Mouse (Mus musculus): ENCODE results near the gene Gzf1. TPM values are rescaled to one million over a fixed set of nuclear protein-coding genes. Genes with fewer than 3 reads are reported as not detected.
A peak's percentile ranks its signal among the peaks of the same experiment; 100 is the strongest.

The Gzf1 gene
- polyA plus RNA-seq, 1 experiment from 2014 or later, result 19.5 TPM

- H3K4me2 ChIP-seq (replicated peaks), result no peak overlapping the region
- no peak overlapping the region for H3K4me3 ChIP-seq
- peaks cover 8% of the 10 kb centered on the region; the same call in 1 of the 2 replicates for H3K36me3 ChIP-seq
- no peak overlapping the region for H3K9ac ChIP-seq
- H3K9me3 ChIP-seq, result no peaks in the 10 kb centered on the region
- no peaks in the 10 kb centered on the region for H3K4me1 ChIP-seq
- WGBS, result 86% methylated on average over 3 of the region's 3 CpGs
- H3K27ac ChIP-seq, result no peak overlapping the region
- no peak for ATAC-seq (ENCODE audit: low FRiP score, low read depth)
- H3K27me3 ChIP-seq (replicated peaks), result no peaks in the 10 kb centered on the region
These were observed 31.5 kb downstream of the Gzf1 start for GRCm38 (mm10) chr2:148712326-148712725.

- H3K27ac ChIP-seq, result no peak overlapping the region
- no peak for ATAC-seq (ENCODE audit: low FRiP score, low read depth)
- 81% methylated on average over 2 of the region's 2 CpGs for WGBS
These were observed 36.2 kb downstream of the Gzf1 start for GRCm38 (mm10) chr2:148717072-148717471.

GRCm38 (mm10) chr2:148719271-148719995 is 38.6 kb downstream of the Gzf1 start:
- Histone ChIP-seq H3K4me2 (replicated peaks) (no peak overlapping the region), H3K27ac (no peak overlapping the region), H3K9me3 (no peaks in the 10 kb centered on the region), H3K4me1 (0 out of 2 replicates have a peak, but pooled peaks cover 5% of the 10 kb centered on the region), H3K4me3 (no peak overlapping the region), H3K36me3 (no peaks in the 10 kb centered on the region), H3K27me3 (replicated peaks) (no peaks in the 10 kb centered on the region), H3K9ac (no peak overlapping the region)
- ATAC-seq (ENCODE audit: low FRiP score, low read depth), result peak; percentile 83
- WGBS, result 68% methylated on average over 2 of the region's 2 CpGs

More at GRCm38 (mm10) chr2:148717072-148717471, 36.2 kb downstream of the Gzf1 start:
- Histone ChIP-seq H3K9me3 (no peaks in the 10 kb centered on the region), H3K9ac (no peak overlapping the region), H3K4me1 (0 out of 2 replicates have a peak, but pooled peaks cover 5% of the 10 kb centered on the region), H3K4me2 (replicated peaks) (no peak overlapping the region), H3K4me3 (no peak overlapping the region), H3K36me3 (no peaks in the 10 kb centered on the region), H3K27me3 (replicated peaks) (no peaks in the 10 kb centered on the region)

GRCm38 (mm10) chr2:148731614-148732326 is 50.9 kb downstream of the Gzf1 start:
- Histone ChIP-seq H3K4me2 (replicated peaks) (peak overlapping the region; percentile 84), H3K36me3 (no peaks in the 10 kb centered on the region), H3K9ac (peak overlapping the region; percentile 83), H3K27ac (no peak overlapping the region), H3K9me3 (no peaks in the 10 kb centered on the region), H3K27me3 (replicated peaks) (no peaks in the 10 kb centered on the region), H3K4me1 (peaks cover 6% of the 10 kb centered on the region), H3K4me3 (peak overlapping the region; percentile 73)
- ATAC-seq (ENCODE audit: low FRiP score, low read depth), result peak; percentile 83
- WGBS, result 1% methylated on average over 35 of the region's 35 CpGs

GRCm38 (mm10) chr2:148732327-148733000 is 51.6 kb downstream of the Gzf1 start, which contains the start of gene Napb:
TSS of gene Napb (minus strand) at chr2:148732467.
- Histone ChIP-seq H3K9ac (peak within 1 kb of the TSS; percentile 83), H3K9me3 (no peaks in the 10 kb centered on the region), H3K4me2 (replicated peaks) (peak within 1 kb of the TSS; percentile 84), H3K27me3 (replicated peaks) (no peaks in the 10 kb centered on the region), H3K36me3 (no peaks in the 10 kb centered on the region), H3K4me3 (peak within 1 kb of the TSS; percentile 73), H3K4me1 (peaks cover 6% of the 10 kb centered on the region), H3K27ac (no peak within 1 kb of the TSS)
- WGBS, result 4% methylated on average over 18 of the region's 18 CpGs
- peak; percentile 100 for ATAC-seq (ENCODE audit: low FRiP score, low read depth)

Other genes starting within 250 kb of the Gzf1 start
- 7.3 and 8.0 TPM in 2 replicates for gene Cd93, start 237.5 kb upstream of the Gzf1 start, polyA plus RNA-seq (2016; fragmentation: Nextera tagmentation; extraction: Ambion mirVana)
- gene Nxt1, start 8.4 kb upstream of the Gzf1 start, polyA plus RNA-seq (2016; fragmentation: Nextera tagmentation; extraction: Ambion mirVana), result 76.4 and 81.7 TPM in 2 replicates
- gene Napb, start 51.4 kb downstream of the Gzf1 start, polyA plus RNA-seq (2016; fragmentation: Nextera tagmentation; extraction: Ambion mirVana), result 28.0 and 33.0 TPM in 2 replicates
- gene Cstl1, start 69.3 kb downstream of the Gzf1 start, polyA plus RNA-seq (2016; fragmentation: Nextera tagmentation; extraction: Ambion mirVana), result not detected in 2 replicates
- gene Cst11, start 90.5 kb downstream of the Gzf1 start, polyA plus RNA-seq (2016; fragmentation: Nextera tagmentation; extraction: Ambion mirVana), result not detected in 2 replicates
- gene 8030411F24Rik, start 101.0 kb downstream of the Gzf1 start, polyA plus RNA-seq (2016; fragmentation: Nextera tagmentation; extraction: Ambion mirVana), result not detected in 2 replicates
- gene Cst12, start 108.3 kb downstream of the Gzf1 start, polyA plus RNA-seq (2016; fragmentation: Nextera tagmentation; extraction: Ambion mirVana), result not detected in 2 replicates
- gene Cst8, start 117.8 kb downstream of the Gzf1 start, polyA plus RNA-seq (2016; fragmentation: Nextera tagmentation; extraction: Ambion mirVana), result not detected in 2 replicates
- gene Cst13, start 139.1 kb downstream of the Gzf1 start, polyA plus RNA-seq (2016; fragmentation: Nextera tagmentation; extraction: Ambion mirVana), result not detected in 2 replicates
- not detected in 2 replicates for gene Cst9, start 154.1 kb downstream of the Gzf1 start, polyA plus RNA-seq (2016; fragmentation: Nextera tagmentation; extraction: Ambion mirVana)
- gene 9230104L09Rik, start 184.0 kb downstream of the Gzf1 start, polyA plus RNA-seq (2016; fragmentation: Nextera tagmentation; extraction: Ambion mirVana), result not detected in 2 replicates
- 332 and 342 TPM in 2 replicates for gene Cst3, start 194.7 kb downstream of the Gzf1 start, polyA plus RNA-seq (2016; fragmentation: Nextera tagmentation; extraction: Ambion mirVana)

Measured in neural tube, embryonic 12.5 days (tissue).